Mouse (Mus musculus) lung, postnatal 25 days (tissue): Measurements from ENCODE around the gene Nat8f6.
"Not testable (repeated sequence)": the region's sequence is repeated elsewhere in the genome, so short reads cannot be mapped to it uniquely, and the experiment has no call there.

Experiments
- DNase-seq: peaks from one replicate; pipeline ENCODE4 v3.0.0; 2022; ENCODE audit warnings: low spot score

Gene Nat8f6

DNA sequence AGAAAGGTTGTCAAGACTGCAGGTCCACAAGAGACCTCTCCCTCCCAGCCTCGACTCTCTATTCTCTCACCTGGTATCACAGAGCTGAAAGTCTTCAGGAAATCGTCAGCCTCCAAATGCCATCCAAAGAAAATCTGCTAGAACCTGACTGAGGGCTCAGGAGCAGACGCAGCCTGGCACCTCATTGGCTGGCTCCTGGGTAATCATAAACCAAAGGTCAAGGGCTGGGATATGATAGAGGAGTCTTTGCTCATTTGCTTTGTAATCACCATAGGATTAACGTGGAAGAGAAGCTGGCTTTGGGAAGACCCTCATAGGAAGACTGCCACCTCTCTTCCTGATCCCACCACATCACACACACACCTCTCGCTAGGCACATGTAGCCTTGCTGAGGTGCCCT lies at the start of gene Nat8f6, which contains the start of gene Nat8f5:
TSS of gene Nat8f6 (minus strand) at position 118 of the 400 bp plus-strand sequence.
TSS of gene Nat8f5 (minus strand) at position 136 of the 400 bp plus-strand sequence.
- DNase-seq = no peak

DNA sequence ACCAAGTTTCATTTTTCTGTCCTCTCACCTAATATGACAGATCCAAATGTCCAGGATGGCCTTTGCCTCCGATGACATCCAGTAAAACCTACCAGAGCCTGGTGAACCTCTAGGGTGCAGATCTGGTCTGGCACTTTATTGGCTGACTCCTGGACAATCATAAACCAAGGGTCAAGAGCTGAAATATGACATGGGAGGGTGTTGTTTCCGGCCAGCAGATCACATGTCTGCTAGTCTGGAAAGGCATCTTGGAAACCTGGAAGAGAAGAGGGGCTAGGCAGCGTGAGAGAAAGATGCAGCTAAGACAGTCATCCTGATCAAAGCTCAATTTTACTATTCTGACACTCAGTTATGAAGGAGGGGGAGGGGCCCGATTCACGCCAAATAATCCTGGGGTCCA lies 48.3 kb upstream of the Nat8f6 start, which contains the start of gene Nat8f2:
TSS of gene Nat8f2 (minus strand) at position 153 of the 400 bp plus-strand sequence.
- DNase-seq = not testable (repeated sequence)

DNA sequence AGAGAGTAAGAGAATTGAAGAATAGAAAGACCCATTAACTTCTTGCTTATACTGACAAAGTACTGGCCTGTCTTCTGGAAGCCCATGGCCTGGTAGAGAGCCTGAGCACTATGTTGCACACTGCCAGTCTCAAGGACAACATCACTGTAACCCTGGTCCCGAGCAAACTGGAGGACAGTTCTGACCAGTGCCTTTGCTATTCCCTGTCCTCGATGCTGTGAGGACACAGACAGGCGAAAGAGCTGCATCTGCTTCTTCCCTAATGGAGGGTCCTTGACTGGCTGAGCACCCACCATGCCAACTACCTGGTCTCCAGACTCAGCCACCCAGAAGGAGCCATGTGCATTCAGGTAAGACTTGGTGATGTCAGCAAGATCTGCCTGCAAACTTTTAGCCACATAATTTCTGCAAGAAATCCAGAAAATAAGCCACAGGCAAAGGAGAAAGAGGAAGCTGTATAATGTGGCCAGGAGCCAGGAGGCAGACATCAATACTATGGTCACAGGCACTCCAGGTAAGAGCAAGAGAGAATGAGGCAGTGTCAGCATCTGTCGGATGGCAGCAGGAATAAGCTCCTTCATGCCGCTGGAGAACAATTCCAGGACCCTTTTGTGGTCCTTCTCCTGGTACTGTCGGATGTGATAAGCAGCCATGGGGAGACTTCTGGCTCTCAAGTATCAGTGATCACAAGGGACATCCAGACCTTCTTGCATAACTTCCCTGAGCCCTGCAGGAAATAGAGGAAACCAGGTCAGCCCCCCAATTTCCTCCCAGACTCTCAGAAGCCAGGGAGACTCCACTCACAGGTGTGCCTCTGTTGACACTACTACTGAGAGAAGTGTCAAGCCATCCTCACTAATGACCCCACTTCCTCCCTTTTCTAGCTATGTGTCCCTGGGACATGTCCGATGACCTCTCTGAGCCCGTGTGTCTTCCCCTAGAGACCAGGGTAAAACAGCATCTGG lies 47.3 kb upstream of the Nat8f6 start:
- DNase-seq = no peak

DNA sequence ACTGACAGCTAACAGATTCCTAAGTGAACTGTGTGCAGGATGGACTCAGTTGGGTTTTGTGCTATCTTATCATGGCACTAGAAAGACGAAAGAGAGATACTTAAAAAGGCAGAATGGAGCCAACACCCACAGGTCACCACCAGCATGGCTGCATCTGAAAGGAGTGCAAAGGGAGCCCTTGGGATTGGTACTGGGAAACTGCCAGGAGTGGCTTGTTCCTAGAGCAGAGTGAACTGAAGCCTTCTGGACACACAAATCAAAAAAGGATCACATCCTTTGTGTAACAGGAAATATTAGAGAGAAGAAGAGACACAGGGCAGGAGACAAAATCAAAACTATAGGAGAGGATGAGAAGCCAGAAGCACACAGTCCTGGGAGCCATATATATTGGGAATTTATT lies 46.2 kb upstream of the Nat8f6 start:
- DNase-seq = not testable (repeated sequence)

DNA sequence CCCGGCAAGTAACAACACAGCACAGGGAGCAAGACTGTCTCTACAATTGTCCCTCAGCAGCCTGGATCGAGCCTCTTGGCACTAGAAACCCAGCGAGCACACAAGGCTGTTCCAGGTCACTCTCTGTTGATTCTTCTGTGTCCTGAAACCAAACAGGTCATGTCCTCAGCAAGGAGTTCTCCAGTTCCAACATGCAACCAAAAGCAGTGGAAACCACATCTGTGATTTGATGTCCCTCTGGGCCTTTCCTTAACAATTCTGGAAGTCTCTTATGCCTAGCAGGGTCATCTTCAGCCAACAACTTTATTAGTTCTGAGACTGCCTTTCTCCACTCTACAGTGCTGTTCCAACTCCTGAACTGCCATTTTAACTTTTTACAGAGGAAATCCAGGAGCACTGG lies 45.4 kb upstream of the Nat8f6 start:
- not testable (repeated sequence) for DNase-seq

DNA sequence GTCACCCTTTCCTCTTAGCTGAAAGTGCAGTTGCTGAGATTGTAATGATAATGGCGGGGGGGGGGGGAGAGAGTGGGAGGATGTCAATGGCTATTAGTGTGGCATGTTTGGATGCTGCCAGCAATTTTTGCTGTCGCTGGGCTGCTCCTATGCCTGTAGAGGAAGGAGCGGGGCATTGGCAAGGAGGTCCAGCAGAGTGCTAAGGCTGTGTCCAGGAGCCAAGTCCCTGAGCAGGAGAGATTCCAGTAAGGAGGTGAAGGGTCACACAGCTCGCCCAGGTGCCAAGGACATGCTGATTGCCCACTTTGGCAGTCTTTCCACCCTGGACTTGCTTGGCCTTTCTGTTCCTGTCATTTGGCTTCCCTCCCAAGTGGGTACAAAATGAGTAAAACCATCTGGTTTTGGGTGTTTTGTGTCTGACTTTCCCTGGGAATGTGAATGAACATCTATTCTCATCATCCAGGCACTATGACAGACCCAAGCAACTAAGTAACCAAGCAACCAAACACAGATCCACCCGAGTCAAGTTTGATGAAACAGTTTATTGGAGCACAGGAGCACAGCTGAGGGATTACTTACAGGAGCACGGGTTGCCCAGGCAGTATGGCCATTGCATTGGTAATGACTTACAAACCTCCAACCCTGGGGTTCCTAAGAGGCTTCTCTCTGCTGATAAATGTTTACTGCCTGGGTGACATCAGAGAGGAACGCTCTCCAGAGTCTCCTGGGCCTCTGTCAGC lies 44.3 kb upstream of the Nat8f6 start:
- DNase-seq = not testable (repeated sequence)

DNA sequence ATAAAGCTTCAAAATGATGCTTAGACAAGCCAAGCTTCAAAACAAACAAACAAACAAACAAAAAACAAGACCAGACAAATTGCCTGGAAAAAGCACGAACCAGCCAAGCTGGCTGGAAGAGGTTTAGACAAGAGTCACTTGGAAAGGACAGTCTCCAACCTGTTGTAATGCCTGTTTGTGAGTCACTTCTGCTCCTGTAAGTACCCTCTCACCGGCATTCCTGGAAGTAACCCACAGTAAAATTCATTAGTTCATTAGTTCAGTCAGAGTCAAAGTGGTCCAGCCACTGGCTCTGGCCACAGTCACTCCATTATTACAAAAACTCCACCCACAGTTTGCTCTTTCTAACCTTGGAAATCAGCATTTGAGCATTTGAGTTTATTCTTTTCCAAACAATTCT lies 43.1 kb upstream of the Nat8f6 start:
- DNase-seq = no peak

DNA sequence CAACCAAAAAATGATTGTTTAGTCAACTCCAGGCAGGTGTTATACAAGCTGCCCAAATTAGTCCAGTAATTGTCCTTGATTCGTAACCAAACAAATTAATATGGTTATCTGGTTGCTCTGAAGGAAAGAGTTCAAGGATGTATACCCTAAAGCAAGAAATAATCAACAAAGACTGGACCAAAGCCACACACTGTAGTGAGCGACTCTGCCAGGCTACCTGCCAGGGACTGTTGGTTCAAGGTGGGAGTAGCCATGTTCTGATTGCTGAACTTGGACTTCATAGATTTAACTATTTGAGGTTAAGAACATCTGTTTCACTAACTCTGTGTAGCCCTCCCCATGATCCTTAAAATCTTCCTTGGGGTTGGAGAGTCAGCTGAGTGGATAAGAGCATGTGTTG lies 42.4 kb upstream of the Nat8f6 start:
- DNase-seq = no peak

DNA sequence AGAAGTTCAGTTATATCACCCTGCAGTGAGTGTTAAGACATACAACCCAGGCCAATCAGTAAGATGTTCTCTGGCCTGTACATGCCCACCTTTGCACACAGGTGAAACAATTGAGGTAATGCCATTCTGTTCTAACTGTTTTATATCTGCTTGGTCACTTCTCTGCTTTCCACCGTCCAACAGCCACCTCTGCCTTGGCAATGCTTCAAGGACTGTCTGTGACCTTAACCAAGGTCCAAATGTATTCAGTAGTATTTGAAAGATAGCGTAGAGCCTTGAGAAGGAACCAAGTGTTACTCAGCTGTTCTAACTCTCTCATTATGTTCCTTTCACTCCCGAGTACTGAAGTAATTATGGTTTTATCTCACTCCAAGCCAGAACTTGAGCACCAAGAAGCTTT lies 41.8 kb upstream of the Nat8f6 start:
- no peak for DNase-seq

DNA sequence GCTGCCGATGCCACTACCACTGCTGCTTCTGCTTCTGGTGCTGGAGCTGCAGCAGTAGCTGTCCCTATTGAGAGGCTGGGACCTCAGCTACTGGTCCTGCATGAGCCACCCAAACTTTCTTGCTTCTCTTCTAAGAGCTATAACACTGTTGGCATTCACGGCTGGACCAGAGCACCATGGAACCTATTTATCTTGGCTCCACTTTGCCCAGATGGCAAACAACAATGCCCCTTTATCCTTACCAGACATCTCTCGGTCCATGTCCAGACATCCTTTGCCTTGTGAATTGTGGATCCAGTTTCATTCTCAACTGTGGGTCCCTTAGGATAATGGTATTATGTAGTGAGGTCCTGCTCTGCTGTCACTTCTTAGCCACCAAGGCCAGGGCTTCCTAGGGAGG lies 40.5 kb upstream of the Nat8f6 start:
- DNase-seq = no peak

DNA sequence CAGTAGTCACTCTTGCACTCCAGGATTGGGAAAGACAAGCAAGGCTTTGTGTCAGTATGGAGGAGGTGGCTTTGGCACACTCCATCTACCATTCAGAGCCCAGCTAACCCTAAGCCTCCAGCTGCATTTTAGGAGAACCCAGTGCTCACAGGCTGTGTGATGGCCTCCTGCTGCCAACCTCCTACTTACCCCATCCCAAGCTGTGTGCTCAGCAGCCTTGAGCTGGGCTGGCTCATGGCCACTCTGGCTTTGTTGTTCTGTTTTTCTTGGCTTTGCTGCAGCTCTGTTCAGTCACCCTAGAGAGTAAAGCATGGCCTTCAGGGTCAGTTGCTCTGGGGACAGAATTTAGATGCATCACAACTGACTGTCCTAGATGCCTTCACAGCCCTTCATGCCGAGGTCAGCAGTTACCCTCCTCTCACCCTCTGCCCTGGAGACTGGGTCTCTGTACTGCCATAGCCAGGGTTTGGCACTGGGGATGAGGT lies 35.5 kb upstream of the Nat8f6 start:
- peak; percentile 29 for DNase-seq

DNA sequence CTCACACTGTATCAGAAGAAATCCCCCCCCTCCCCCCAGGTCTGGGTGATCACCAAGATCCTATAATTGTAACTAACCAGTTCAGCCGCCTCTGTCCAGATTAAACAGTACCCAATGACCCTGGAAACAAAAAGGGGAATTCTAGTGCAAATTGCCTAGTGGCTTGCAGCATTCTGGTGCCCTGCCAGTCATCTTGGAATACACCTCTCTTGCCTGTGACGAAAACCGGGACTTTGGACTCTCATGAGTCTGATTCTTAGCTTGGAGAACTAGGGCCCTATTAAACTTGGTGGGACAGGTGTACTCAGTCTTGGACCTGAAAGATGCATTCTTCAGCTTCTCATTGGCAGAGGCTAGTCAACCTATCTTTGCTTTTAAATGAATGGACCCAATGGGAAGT lies 32.7 kb upstream of the Nat8f6 start:
- no peak for DNase-seq

DNA sequence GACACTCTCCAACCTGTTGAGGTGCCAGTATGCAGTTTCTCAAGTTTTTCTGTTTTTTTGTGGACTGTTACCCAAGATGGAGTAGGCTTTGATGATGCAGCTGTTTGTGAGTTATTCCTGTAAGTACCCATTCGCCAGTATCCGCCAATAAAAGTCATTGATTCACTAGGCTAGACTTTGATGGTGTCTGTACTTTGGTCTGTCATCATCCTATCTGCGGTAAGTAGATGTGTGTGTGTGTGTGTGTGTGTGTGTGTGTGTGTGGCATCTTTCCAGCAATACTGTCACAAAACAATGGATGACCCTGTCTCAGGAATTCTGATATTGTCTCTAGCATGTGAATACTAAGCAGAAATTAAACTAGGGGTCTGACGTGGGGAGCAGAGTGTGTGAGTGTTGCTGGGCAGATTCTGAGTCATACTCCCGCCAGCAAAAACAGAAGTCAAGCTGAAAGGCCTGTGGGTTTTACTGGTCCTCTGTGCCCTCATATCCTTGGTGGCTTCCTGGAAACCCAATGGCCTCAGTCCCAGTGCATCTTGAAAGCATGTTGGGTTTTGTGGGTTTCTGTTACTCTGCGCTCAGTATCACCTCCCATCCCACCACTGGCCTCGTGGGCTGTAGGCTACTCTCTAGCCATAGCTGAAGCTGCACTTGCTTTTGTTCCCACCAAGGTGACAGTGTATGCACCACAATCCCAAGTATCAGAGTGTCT lies 30.5 kb upstream of the Nat8f6 start:
- no peak for DNase-seq

DNA sequence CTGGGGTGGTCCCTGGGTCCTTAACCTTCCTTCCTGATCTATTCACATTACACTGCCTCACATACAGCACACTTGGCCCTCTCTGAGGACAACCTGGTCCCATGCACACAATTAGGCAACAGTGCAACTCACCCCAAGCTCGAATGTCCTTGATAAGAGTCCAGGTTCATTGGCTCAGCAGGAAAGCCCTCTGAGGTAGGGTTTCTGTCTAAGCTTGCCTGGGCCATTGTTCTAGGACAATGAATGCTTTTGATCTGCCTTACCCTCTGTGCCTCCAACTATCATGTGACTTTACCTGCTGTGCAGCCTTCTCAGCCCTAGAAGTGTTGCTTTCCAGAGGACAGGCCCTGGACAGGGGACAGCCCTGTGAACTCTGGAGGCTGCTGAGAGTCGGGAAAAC lies 28.5 kb upstream of the Nat8f6 start:
- no peak for DNase-seq

DNA sequence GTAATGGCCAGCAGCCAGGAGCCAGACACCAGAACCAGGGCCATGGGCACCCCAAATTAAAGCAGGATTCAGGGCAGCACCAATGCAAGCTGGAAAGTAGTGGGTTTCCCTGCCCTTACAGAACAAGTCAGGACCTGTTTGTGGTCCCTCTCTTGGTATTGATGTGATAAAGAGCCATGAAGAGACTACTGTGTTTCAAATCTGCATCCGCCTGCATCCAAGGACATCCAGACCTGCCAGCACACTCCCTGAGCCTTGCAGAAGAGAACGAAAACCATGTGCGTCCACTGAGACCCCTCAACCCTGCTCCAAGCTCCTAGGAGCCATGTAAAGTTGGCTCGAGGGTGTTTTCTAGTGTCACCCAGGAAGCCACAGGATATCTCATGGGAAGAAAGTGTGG lies 27.4 kb upstream of the Nat8f6 start:
- DNase-seq = no peak

DNA sequence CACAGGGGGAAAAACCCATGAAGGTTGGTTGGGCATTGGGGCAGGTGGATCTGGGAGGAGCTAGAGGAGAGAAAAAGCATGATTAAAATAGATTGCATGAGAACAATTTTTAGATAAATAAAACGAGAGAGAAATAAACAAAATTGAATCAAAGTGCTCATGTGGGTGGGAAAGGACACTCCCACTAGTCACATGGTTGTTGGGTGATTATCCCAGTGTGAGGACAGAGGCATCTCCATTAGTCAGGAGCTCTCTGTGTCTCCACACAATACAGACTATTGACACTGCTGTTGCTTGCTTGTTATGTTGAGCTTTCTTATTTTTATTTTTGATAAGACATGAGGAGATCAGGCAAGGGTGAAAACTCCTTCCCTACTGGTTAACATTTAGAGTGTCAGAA lies 26.2 kb upstream of the Nat8f6 start:
- no peak for DNase-seq

DNA sequence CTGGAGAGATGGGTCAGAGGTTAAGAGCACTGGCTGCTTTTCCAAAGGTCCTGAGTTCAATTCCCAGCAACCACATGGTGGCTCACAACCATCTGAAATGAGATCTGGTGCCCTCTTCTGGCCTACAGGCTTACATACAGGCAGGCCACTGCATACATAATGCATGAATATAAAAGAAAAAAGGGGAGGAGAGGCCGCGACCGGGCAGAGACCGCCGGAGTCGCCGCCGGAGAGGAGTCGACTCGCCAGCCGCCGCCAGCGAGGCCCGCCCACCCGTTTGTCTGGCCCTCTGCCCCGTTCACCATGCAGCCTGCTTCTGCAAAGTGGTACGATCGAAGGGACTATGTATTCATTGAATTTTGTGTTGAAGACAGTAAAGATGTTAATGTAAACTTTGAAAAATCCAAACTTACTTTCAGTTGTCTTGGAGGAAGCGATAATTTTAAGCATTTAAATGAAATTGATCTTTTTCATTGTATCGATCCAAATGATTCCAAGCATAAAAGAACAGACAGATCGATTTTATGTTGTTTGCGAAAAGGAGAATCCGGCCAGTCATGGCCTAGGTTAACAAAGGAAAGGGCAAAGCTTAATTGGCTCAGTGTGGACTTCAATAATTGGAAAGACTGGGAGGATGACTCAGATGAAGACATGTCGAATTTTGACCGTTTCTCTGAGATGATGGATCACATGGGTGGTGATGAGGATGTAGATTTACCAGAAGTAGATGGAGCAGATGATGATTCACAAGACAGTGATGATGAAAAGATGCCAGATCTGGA lies 23.1 kb upstream of the Nat8f6 start:
- DNase-seq = not testable (repeated sequence)

DNA sequence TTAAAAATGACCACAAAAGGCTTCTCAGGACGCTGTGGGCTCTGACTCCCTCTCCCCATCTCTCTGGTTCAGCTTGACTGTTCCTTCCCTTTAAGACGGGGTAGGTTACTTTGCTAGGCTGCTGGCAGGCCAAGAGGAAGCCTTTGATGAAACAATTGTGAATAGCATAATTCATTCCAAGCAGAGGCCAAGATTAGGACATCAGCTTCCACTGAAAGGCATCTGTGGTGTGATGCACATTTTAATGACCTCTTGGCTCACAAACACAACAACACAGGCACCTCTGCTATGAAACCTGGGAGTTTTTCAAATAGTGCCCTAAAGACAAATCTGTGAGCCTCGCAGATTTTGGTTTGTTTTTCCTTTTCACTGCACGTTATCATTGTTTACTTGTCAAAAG lies 19.2 kb upstream of the Nat8f6 start:
- DNase-seq = no peak

DNA sequence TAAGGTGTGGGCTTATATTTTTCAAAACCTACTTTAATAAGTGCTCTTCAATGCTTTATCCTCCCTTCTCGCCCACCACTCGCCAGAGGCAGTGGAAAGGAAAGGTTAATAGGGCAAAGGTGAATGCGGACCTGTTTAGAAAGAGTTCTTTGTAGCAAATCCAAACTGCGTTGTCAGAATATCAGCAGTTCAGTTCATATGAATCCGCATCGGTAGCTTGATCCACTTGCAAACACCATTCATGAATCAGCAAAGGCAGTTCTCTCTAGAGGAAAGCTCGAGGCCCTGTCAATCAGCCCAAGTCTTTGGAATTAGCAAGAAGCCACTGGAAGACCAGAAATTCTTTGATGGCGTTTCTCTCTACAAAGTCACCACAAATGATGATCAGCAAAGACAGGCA lies 17.9 kb upstream of the Nat8f6 start:
- no peak for DNase-seq

DNA sequence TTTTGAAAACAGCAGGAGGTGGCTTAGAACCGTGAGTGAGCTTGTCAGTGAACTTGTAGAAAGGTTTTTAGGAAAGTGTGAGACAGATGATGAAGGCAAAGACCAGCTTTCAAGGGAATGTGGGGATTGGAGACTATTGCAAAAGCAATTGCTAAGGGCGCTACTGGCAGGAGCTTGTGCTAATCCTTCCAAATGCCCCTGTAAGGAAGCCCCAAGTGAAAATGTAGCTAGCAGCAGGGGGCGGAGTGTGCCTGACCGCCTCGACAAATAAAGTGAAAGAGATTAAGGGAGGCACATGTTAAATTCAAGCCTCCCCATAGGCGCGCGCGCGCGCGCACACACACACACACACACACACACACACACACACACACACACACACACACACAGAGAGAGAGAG lies 16.6 kb upstream of the Nat8f6 start:
- DNase-seq = peak; percentile 36

DNA sequence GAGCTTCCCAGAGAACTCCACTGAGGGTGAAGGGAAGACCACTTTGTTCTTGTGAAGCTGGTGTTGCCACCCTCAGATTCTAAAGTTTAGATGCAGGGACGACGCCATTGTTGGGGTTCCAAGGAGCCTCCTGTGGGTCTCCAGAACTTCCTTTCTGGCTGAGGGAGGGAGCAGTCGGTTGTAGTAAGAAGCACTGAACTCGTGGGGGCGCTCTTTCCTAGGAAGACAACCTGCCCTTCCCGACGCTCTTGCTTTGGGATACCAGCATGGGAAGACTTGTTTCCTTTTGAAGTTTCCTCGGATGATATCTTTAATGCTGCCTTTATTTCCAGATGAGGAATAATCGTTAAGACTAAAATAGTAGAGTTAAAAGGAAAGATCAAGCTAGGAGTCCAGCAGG lies 16.1 kb upstream of the Nat8f6 start:
- peak; percentile 66 for DNase-seq
